Mouse (Mus musculus) heart, postnatal 25 days (tissue): Measurements from ENCODE around the gene Ovol3. TPM values are rescaled to one million over a fixed set of nuclear protein-coding genes. Genes with fewer than 3 reads are reported as not detected.

ENCODE experiments used
- DNase-seq: peaks from one replicate; pipeline ENCODE4 v3.0.0; 2022; ENCODE audit warnings: low spot score
- intact Hi-C: fragments of 180-260 bp; cut with DNase I; formaldehyde crosslinking; loops from one replicate; pipeline ENCODE4 v1.15.1; 2025
- total RNA-seq, 2 experiments: library from RNA; stranded (reverse); gene quantifications; 2 replicates each; pipeline ENCODE4 v1.2.3; 2021

Ovol3 gene
- total RNA-seq, 2 experiments from 2014 or later: not detected

GRCm38 (mm10) chr7:30198481-30198971 is 37.0 kb downstream of the Ovol3 start, which contains the start of gene Capns1:
Capns1 (minus strand) TSS chr7:30198811.
- DNase-seq: no peak
- intact Hi-C loops: no loop called here

- intact Hi-C loops: no loop called here
- DNase-seq: no peak
Observed at GRCm38 (mm10) chr7:30197592-30198129, 37.9 kb downstream of the Ovol3 start.

GRCm38 (mm10) chr7:30196171-30196570 is 39.4 kb downstream of the Ovol3 start:
- DNase-seq: no peak
- intact Hi-C loops: no loop called here

GRCm38 (mm10) chr7:30195461-30195860 is 40.1 kb downstream of the Ovol3 start:
- intact Hi-C loops: no loop called here
- DNase-seq: no peak

- intact Hi-C loops: no loop called here
- DNase-seq: peak; percentile 92
Observed at GRCm38 (mm10) chr7:30194884-30195283, 40.6 kb downstream of the Ovol3 start.

GRCm38 (mm10) chr7:30194101-30194831 is 41.3 kb downstream of the Ovol3 start:
- no peak for DNase-seq
- intact Hi-C loops: no loop called here

- peak; percentile 72 for DNase-seq
- intact Hi-C loops: no loop called here
Observed at GRCm38 (mm10) chr7:30193581-30194100, 41.9 kb downstream of the Ovol3 start.

- no peak for DNase-seq
- intact Hi-C loops: no loop called here
Observed at GRCm38 (mm10) chr7:30193013-30193412, 42.5 kb downstream of the Ovol3 start.

- intact Hi-C loops: no loop called here
- DNase-seq: no peak
Observed at GRCm38 (mm10) chr7:30192088-30192487, 43.4 kb downstream of the Ovol3 start.

- no peak for DNase-seq
- intact Hi-C loops: no loop called here
Observed at GRCm38 (mm10) chr7:30189116-30189491, 46.4 kb downstream of the Ovol3 start.

GRCm38 (mm10) chr7:30188344-30189115 is 47.0 kb downstream of the Ovol3 start:
- intact Hi-C loops: no loop called here

GRCm38 (mm10) chr7:30184641-30185348 is 50.7 kb downstream of the Ovol3 start:
- intact Hi-C loops: loop anchor here (5.0 kb wide), 1 partner anchor 33 kb away; no protein-coding TSS in a partner anchor
- no peak for DNase-seq

More at GRCm38 (mm10) chr7:30188344-30189115, 47.0 kb downstream of the Ovol3 start:
- DNase-seq: no peak

GRCm38 (mm10) chr7:30183879-30184289 is 51.6 kb downstream of the Ovol3 start, which contains the start of gene Cox7a1:
Cox7a1 (plus strand) TSS chr7:30184144.
- peak; percentile 86 for DNase-seq
- intact Hi-C loops: loop anchor here (5.0 kb wide), 1 partner anchor 33 kb away; no protein-coding TSS in a partner anchor

Other genes starting within 250 kb of the Ovol3 start
- 1 to 10 TPM; 2.2 to 2.8 TPM for gene Zfp14, start 184.3 kb downstream of the Ovol3 start, total RNA-seq
- gene Zfp82, start 162.8 kb downstream of the Ovol3 start, total RNA-seq: 1 to 10 TPM; 1.9 to 2.0 TPM
- not detected for gene Gm26920, start 145.3 kb downstream of the Ovol3 start, total RNA-seq
- gene Zfp566, start 145.2 kb downstream of the Ovol3 start, total RNA-seq: 1 to 10 TPM; 2.2 TPM
- 10 to 100 TPM; 30.7 to 37.3 TPM for gene Zfp260, start 140.9 kb downstream of the Ovol3 start, total RNA-seq
- 1 to 10 TPM; 2.7 to 2.9 TPM for gene Zfp382, start 113.8 kb downstream of the Ovol3 start, total RNA-seq
- 10 to 100 TPM; 27.7 to 31.0 TPM for gene Zfp146, start 66.0 kb downstream of the Ovol3 start, total RNA-seq
- 1,000 to 10,000 TPM; 2,700 to 2,749 TPM for gene Cox7a1, start 51.6 kb downstream of the Ovol3 start, total RNA-seq
- 100 to 1,000 TPM; 270 to 283 TPM for gene Capns1, start 36.9 kb downstream of the Ovol3 start, total RNA-seq
- gene Polr2i, start 3.8 kb downstream of the Ovol3 start, total RNA-seq: 10 to 100 TPM; 54.6 to 56.6 TPM
- gene Tbcb, start 3.5 kb downstream of the Ovol3 start, total RNA-seq: 10 to 100 TPM; 54.1 to 56.7 TPM
- gene Thap8, start 44.4 kb upstream of the Ovol3 start, total RNA-seq: not detected
- gene Wdr62, start 44.7 kb upstream of the Ovol3 start, total RNA-seq: 1 to 10 TPM; 1.1 to 1.8 TPM
- 1 to 10 TPM; 7.0 to 7.7 TPM for gene Clip3, start 56.0 kb upstream of the Ovol3 start, total RNA-seq
- gene Alkbh6, start 73.0 kb upstream of the Ovol3 start, total RNA-seq: 10 to 100 TPM; 23.1 to 24.6 TPM
- gene Syne4, start 79.1 kb upstream of the Ovol3 start, total RNA-seq: 1 to 10 TPM in 1 of 2 experiments, under 1 TPM in 1; 0.65 to 1.3 TPM
- under 1 TPM; 0.45 to 0.99 TPM for gene E130208F15Rik, start 86.0 kb upstream of the Ovol3 start, total RNA-seq
- gene Sdhaf1, start 88.2 kb upstream of the Ovol3 start, total RNA-seq: 10 to 100 TPM; 12.1 to 12.3 TPM
- gene Lrfn3, start 127.0 kb upstream of the Ovol3 start, total RNA-seq: 1 to 10 TPM in 1 of 2 experiments, under 1 TPM in 1; 0.95 to 1.3 TPM
- 10 to 100 TPM; 17.7 to 18.4 TPM for gene Tyrobp, start 178.0 kb upstream of the Ovol3 start, total RNA-seq
- not detected for gene Hcst, start 184.1 kb upstream of the Ovol3 start, total RNA-seq
- gene Nfkbid, start 186.0 kb upstream of the Ovol3 start, total RNA-seq: under 1 TPM; 0.20 to 0.47 TPM
- 1 to 10 TPM; 3.5 TPM for gene Aplp1, start 209.8 kb upstream of the Ovol3 start, total RNA-seq
- gene Kirrel2, start 222.0 kb upstream of the Ovol3 start, total RNA-seq: not detected
- gene Nphs1, start 222.6 kb upstream of the Ovol3 start, total RNA-seq: not detected